Mouse (Mus musculus) hindbrain, embryonic 11.5 days (tissue): ENCODE measurements around the gene Irs2. TPM values are rescaled to one million over a fixed set of nuclear protein-coding genes. Genes with fewer than 3 reads are reported as not detected.

Experiments used
- ATAC-seq: fragments of 200-750 bp; cut with Nextera tagmentation; 2 replicates; pipeline ENCODE4 v1.8.0; 2017; ENCODE audit warnings: mild to moderate bottlenecking, moderate TSS enrichment, moderate library complexity; ENCODE audit not compliant: low FRiP score
- DNase-seq: peaks from one replicate; pipeline ENCODE4 v3.0.0-alpha.2; 2015; ENCODE audit warnings: low spot score
- H3K27ac ChIP-seq: fragments of 300-500 bp; sonication (generic); 2 replicates; pipeline ENCODE4 v1.5.1; 2014; ENCODE audit warnings: mild to moderate bottlenecking, low read depth, low read length
- H3K27me3 ChIP-seq: fragments of 300-500 bp; sonication (generic); 2 replicates; pipeline ENCODE4 v1.6.1; 2014; ENCODE audit warnings: mild to moderate bottlenecking, low read length, moderate library complexity, mixed read lengths; ENCODE audit not compliant: control insufficient read depth, insufficient read depth
- H3K36me3 ChIP-seq: fragments of 300-500 bp; sonication (generic); 2 replicates; pipeline ENCODE4 v1.6.1; 2014; ENCODE audit warnings: mild to moderate bottlenecking, low read length, moderate library complexity, mixed read lengths; ENCODE audit not compliant: control insufficient read depth, insufficient read depth
- H3K4me1 ChIP-seq: fragments of 300-500 bp; sonication (generic); replicated peaks from 2 replicates; pipeline ENCODE4 v1.6.1; 2014; ENCODE audit warnings: low read length, mixed read lengths; ENCODE audit not compliant: control insufficient read depth, insufficient read depth
- H3K4me2 ChIP-seq: fragments of 300-500 bp; sonication (generic); replicated peaks from 2 replicates; pipeline ENCODE4 v1.6.1; 2014; ENCODE audit warnings: mild to moderate bottlenecking, low read depth, low read length
- H3K4me3 ChIP-seq: fragments of 300-500 bp; sonication (generic); 2 replicates; pipeline ENCODE4 v1.5.1; 2014; ENCODE audit warnings: low read depth, low read length
- H3K9ac ChIP-seq: fragments of 300-500 bp; sonication (generic); 2 replicates; pipeline ENCODE4 v1.6.1; 2014; ENCODE audit warnings: low read depth, low read length
- H3K9me3 ChIP-seq: fragments of 300-500 bp; sonication (generic); 2 replicates; pipeline ENCODE4 v1.6.1; 2016; ENCODE audit warnings: low read length; ENCODE audit not compliant: control insufficient read depth
- WGBS: fragments of 180-500 bp; shearing (Covaris S2); extraction: QIAGEN DNeasy Blood & Tissue Kit; methylation state at CpG from one replicate; pipeline ENCODE4 v1.1.7; 2014; 5-methylcytosine and 5-hydroxymethylcytosine counted together
- polyA plus RNA-seq: library from polyadenylated mRNA; unstranded; fragments of >200 nt; fragmentation: Nextera tagmentation; extraction: Ambion mirVana; gene quantifications from 2 replicates; pipeline ENCODE4 v1.2.1, GENCODE M21; 2014

The Irs2 gene
- polyA plus RNA-seq, 1 experiment from 2014 or later = 5.6 TPM

GRCm38 (mm10) chr8:11040088-11040487 is 31.8 kb upstream of the Irs2 start:
- H3K27ac ChIP-seq = no peak overlapping the region
- no peaks in the 10 kb centered on the region for H3K9me3 ChIP-seq
- DNase-seq (no peak), ATAC-seq (no peak)
- H3K4me3 ChIP-seq = no peak overlapping the region
- 86% methylated on average over 7 of the region's 7 CpGs for WGBS
- no peak overlapping the region for H3K9ac ChIP-seq
- H3K36me3 ChIP-seq = no peaks in the 10 kb centered on the region
- 0 out of 2 replicates have a peak, but pooled peaks cover 2% of the 10 kb centered on the region for H3K4me1 ChIP-seq
- no peaks in the 10 kb centered on the region for H3K27me3 ChIP-seq
- H3K4me2 ChIP-seq = no peak overlapping the region

GRCm38 (mm10) chr8:11038788-11039187 is 30.5 kb upstream of the Irs2 start:
- Histone ChIP-seq H3K4me1 (0 out of 2 replicates have a peak, but pooled peaks cover 2% of the 10 kb centered on the region), H3K4me2 (no peak overlapping the region), H3K9ac (no peak overlapping the region), H3K27me3 (no peaks in the 10 kb centered on the region), H3K36me3 (no peaks in the 10 kb centered on the region), H3K9me3 (no peaks in the 10 kb centered on the region), H3K4me3 (no peak overlapping the region), H3K27ac (no peak overlapping the region)
- DNase-seq (no peak), ATAC-seq (no peak)
- 88% methylated on average over 5 of the region's 5 CpGs for WGBS

GRCm38 (mm10) chr8:11038367-11038766 is 30.1 kb upstream of the Irs2 start:
- H3K9ac ChIP-seq = no peak overlapping the region
- H3K4me1 ChIP-seq = 0 out of 2 replicates have a peak, but pooled peaks cover 2% of the 10 kb centered on the region
- H3K9me3 ChIP-seq = no peaks in the 10 kb centered on the region
- no peaks in the 10 kb centered on the region for H3K36me3 ChIP-seq
- no peak overlapping the region for H3K4me2 ChIP-seq
- no peak for DNase-seq
- no peaks in the 10 kb centered on the region for H3K27me3 ChIP-seq
- 88% methylated on average over 5 of the region's 5 CpGs for WGBS
- no peak overlapping the region for H3K27ac ChIP-seq
- no peak for ATAC-seq
- H3K4me3 ChIP-seq = no peak overlapping the region

GRCm38 (mm10) chr8:11036790-11037189 is 28.5 kb upstream of the Irs2 start:
- WGBS = 94% methylated on average over 3 of the region's 3 CpGs
- DNase-seq (no peak), ATAC-seq (no peak)
- 0 out of 2 replicates have a peak, but pooled peaks cover 2% of the 10 kb centered on the region for H3K4me1 ChIP-seq
- no peaks in the 10 kb centered on the region for H3K36me3 ChIP-seq
- no peaks in the 10 kb centered on the region for H3K27me3 ChIP-seq
- no peaks in the 10 kb centered on the region for H3K9me3 ChIP-seq
- H3K9ac ChIP-seq = no peak overlapping the region
- no peak overlapping the region for H3K27ac ChIP-seq
- H3K4me3 ChIP-seq = no peak overlapping the region
- no peak overlapping the region for H3K4me2 ChIP-seq

- Histone ChIP-seq H3K4me2 (peak overlapping the region; percentile 26), H3K9me3 (no peaks in the 10 kb centered on the region), H3K36me3 (no peaks in the 10 kb centered on the region), H3K27me3 (no peaks in the 10 kb centered on the region), H3K4me1 (0 out of 2 replicates have a peak, but pooled peaks cover 2% of the 10 kb centered on the region), H3K27ac (no peak overlapping the region), H3K4me3 (no peak overlapping the region), H3K9ac (no peak overlapping the region)
- ATAC-seq = peak; percentile 85
- 24% methylated on average over 19 of the region's 19 CpGs for WGBS
- peak; percentile 44 for DNase-seq
These were observed 27.6 kb upstream of the Irs2 start for GRCm38 (mm10) chr8:11035628-11036416.

GRCm38 (mm10) chr8:11024871-11025270 is 16.6 kb upstream of the Irs2 start:
- H3K4me2 ChIP-seq = no peak overlapping the region
- 65% methylated on average over 3 of the region's 3 CpGs for WGBS
- no peak overlapping the region for H3K9ac ChIP-seq
- no peaks in the 10 kb centered on the region for H3K4me1 ChIP-seq
- DNase-seq = no peak
- H3K9me3 ChIP-seq = no peaks in the 10 kb centered on the region
- no peak overlapping the region for H3K4me3 ChIP-seq
- no peak overlapping the region for H3K27ac ChIP-seq
- no peaks in the 10 kb centered on the region for H3K27me3 ChIP-seq
- ATAC-seq = no peak
- H3K36me3 ChIP-seq = no peaks in the 10 kb centered on the region

GRCm38 (mm10) chr8:11020949-11021572 is 12.8 kb upstream of the Irs2 start:
- Histone ChIP-seq H3K4me1 (no peaks in the 10 kb centered on the region), H3K4me3 (no peak overlapping the region), H3K9me3 (no peaks in the 10 kb centered on the region), H3K27ac (no peak overlapping the region), H3K27me3 (no peaks in the 10 kb centered on the region), H3K4me2 (no peak overlapping the region), H3K36me3 (no peaks in the 10 kb centered on the region), H3K9ac (no peak overlapping the region)
- ATAC-seq (no peak), DNase-seq (no peak)
- 94% methylated on average over 9 of the region's 9 CpGs for WGBS

- H3K27me3 ChIP-seq = no peaks in the 10 kb centered on the region
- 89% methylated on average over 3 of the region's 3 CpGs for WGBS
- no peak overlapping the region for H3K4me3 ChIP-seq
- no peaks in the 10 kb centered on the region for H3K36me3 ChIP-seq
- H3K4me1 ChIP-seq = peaks cover 4% of the 10 kb centered on the region; the same call in 1 of the 2 replicates
- no peak overlapping the region for H3K9ac ChIP-seq
- H3K4me2 ChIP-seq = no peak overlapping the region
- DNase-seq = no peak
- no peak overlapping the region for H3K27ac ChIP-seq
- H3K9me3 ChIP-seq = no peaks in the 10 kb centered on the region
- no peak for ATAC-seq
These were observed 7.4 kb upstream of the Irs2 start for GRCm38 (mm10) chr8:11015622-11016021.

- Histone ChIP-seq H3K4me2 (no peak overlapping the region), H3K4me3 (no peak overlapping the region), H3K9me3 (no peaks in the 10 kb centered on the region), H3K9ac (no peak overlapping the region), H3K27ac (no peak overlapping the region), H3K27me3 (no peaks in the 10 kb centered on the region), H3K4me1 (peaks cover 4% of the 10 kb centered on the region; the same call in 1 of the 2 replicates), H3K36me3 (no peaks in the 10 kb centered on the region)
- DNase-seq (peak; percentile 75), ATAC-seq (no peak)
- 3% methylated on average over 6 of the region's 6 CpGs for WGBS
These were observed 5.0 kb upstream of the Irs2 start for GRCm38 (mm10) chr8:11013258-11013657.
